Mouse (Mus musculus) G1E (cell line): Measurements from ENCODE around the gene Tpm3. TPM values are rescaled to one million over a fixed set of nuclear protein-coding genes. Genes with fewer than 3 reads are reported as not detected.

Experiments used
- ATAC-seq: 2 replicates; pipeline ENCODE4 v1.8.0; 2016; ENCODE audit warnings: mild to moderate bottlenecking; ENCODE audit not compliant: insufficient number of reproducible peaks, poor library complexity, low FRiP score, severe bottlenecking; ENCODE audit errors: extremely low read depth
- DNase-seq: peaks from one replicate; pipeline ENCODE4 v3.0.0; 2012; ENCODE audit warnings: low spot score
- H3K27me3 ChIP-seq: 2 replicates; pipeline ENCODE4 v1.6.1; 2012; ENCODE audit warnings: mild to moderate bottlenecking, low read length, inconsistent platforms; ENCODE audit not compliant: insufficient read depth
- H3K36me3 ChIP-seq: replicated peaks from 2 replicates; pipeline ENCODE3; 2012; ENCODE audit warnings: mild to moderate bottlenecking, inconsistent platforms
- H3K4me1 ChIP-seq: 2 replicates; pipeline ENCODE4 v1.6.1; 2012; ENCODE audit warnings: low read depth, low read length, inconsistent platforms, mixed read lengths; ENCODE audit not compliant: insufficient read depth
- H3K4me3 ChIP-seq: 2 replicates; pipeline ENCODE4 v1.5.1; 2012; ENCODE audit warnings: low read depth, mild to moderate bottlenecking, inconsistent platforms, low read length, moderate library complexity, mixed read lengths
- H3K9me3 ChIP-seq: replicated peaks from 2 replicates; pipeline ENCODE4 v1.6.1; 2012; ENCODE audit warnings: inconsistent platforms
- CTCF ChIP-seq: IDR thresholded peaks from 2 replicates; pipeline ENCODE4 v1.5.1; 2012; ENCODE audit warnings: low read depth, low read length, inconsistent platforms, mixed read lengths
- GATA1 ChIP-seq: IDR thresholded peaks from 2 replicates; pipeline ENCODE4 v1.6.1; 2012; ENCODE audit warnings: borderline replicate concordance, low read length, inconsistent platforms, mixed read lengths
- GATA2 ChIP-seq: IDR thresholded peaks from 2 replicates; pipeline ENCODE4 v1.6.1; 2012; ENCODE audit warnings: low read depth, low read length, inconsistent platforms, borderline replicate concordance
- POLR2AphosphoS5 ChIP-seq: IDR thresholded peaks from 2 replicates; pipeline ENCODE4 v1.6.1; 2012; ENCODE audit warnings: low read depth, low read length, inconsistent platforms; ENCODE audit not compliant: insufficient replicate concordance
- TAL1 ChIP-seq: conservative IDR thresholded peaks from 2 replicates; pipeline ENCODE4 v1.6.1; 2012; ENCODE audit warnings: low read depth, low read length, inconsistent platforms, mixed read lengths
- polyA plus RNA-seq: library from polyadenylated mRNA; stranded (reverse); fragments of >175 nt; gene quantifications from 2 replicates; pipeline ENCODE4 v1.2.3, GENCODE M21; 2012
- total RNA-seq, 2 experiments: library from RNA; stranded (forward) in 1 of 2; stranded (reverse) in 1 of 2; fragments of 200-1000 nt in 1 of 2; fragments of >200 nt in 1 of 2; fragmentation: Nextera tagmentation in 1 of 2; gene quantifications; 2 replicates each; pipeline ENCODE4 v1.2.3; 2014 to 2017

Tpm3 gene
- total and polyA plus RNA-seq, 3 experiments = 161 to 425 (median 280) TPM

DNA sequence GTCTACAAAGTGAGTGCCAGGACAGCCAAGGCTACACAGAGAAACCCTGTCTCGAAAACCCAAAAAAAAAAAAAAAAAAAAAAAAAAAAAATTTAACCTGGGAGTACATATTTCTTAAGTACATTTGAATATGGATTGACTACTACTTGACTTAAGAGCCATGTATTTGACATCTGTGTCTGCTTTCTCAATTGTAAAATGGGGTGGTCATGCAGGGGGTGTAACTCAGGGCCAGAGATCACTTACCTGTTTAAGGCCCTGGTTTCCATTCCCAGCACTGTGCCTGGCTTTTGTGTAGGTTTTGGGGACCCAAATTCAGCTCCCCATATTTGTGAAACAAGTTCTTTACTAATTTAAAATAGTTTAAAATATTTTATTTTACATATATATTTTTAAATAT lies 65.2 kb downstream of the Tpm3 start:
- H3K4me3 ChIP-seq = no peak overlapping the region
- no peak for TF ChIP-seq POLR2AphosphoS5
- TF ChIP-seq CTCF = no peak
- no peak for TF ChIP-seq GATA2
- no peak for TF ChIP-seq GATA1
- no peak for TF ChIP-seq TAL1
- H3K4me1 ChIP-seq = no peaks in the 10 kb centered on the region
- no peak for DNase-seq
- H3K36me3 ChIP-seq = no peaks in the 10 kb centered on the region
- peaks cover 16% of the 10 kb centered on the region for H3K27me3 ChIP-seq
- no peak for ATAC-seq
- no peaks in the 10 kb centered on the region for H3K9me3 ChIP-seq

- ATAC-seq (no peak), DNase-seq (no peak)
- H3K36me3 ChIP-seq = no peaks in the 10 kb centered on the region
- H3K9me3 ChIP-seq = no peaks in the 10 kb centered on the region
- no peak for TF ChIP-seq CTCF
- TF ChIP-seq POLR2AphosphoS5 = no peak
- TF ChIP-seq GATA1 = no peak
- no peak for TF ChIP-seq GATA2
- TF ChIP-seq TAL1 = no peak
- no peak overlapping the region for H3K4me3 ChIP-seq
- peaks cover 10% of the 10 kb centered on the region; the same call in 1 of the 2 replicates for H3K27me3 ChIP-seq
- no peaks in the 10 kb centered on the region for H3K4me1 ChIP-seq
Observed at GRCm38 (mm10) chr3:90139962-90140361, 67.5 kb downstream of the Tpm3 start.

DNA sequence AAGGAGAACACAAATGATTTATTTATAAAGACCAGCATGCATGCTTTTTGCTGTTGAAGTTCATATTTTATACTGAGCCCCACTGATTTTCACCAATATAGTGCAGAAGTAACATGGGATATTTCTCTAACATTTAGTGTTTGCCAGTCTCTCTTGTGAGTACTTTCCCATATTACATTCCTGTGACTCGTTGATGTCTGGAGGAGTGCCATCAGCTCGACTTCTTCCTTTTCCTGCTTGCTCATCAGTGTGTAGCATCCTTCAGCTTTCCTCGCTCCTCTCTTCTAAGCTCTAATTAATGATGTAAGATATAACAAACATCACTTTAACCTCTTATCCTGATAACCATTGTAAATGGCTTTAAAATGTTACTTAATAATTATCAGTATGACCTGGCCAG lies 73.0 kb downstream of the Tpm3 start:
- H3K9me3 ChIP-seq = no peaks in the 10 kb centered on the region
- DNase-seq = no peak
- ATAC-seq = no peak
- H3K4me3 ChIP-seq = no peak overlapping the region
- TF ChIP-seq CTCF (no peak), GATA1 (no peak), POLR2AphosphoS5 (no peak)
- H3K4me1 ChIP-seq = no peaks in the 10 kb centered on the region
- no peaks in the 10 kb centered on the region for H3K27me3 ChIP-seq
- no peaks in the 10 kb centered on the region for H3K36me3 ChIP-seq

- H3K36me3 ChIP-seq = no peaks in the 10 kb centered on the region
- no peaks in the 10 kb centered on the region for H3K9me3 ChIP-seq
- no peaks in the 10 kb centered on the region for H3K4me1 ChIP-seq
- H3K27me3 ChIP-seq = peaks cover 5% of the 10 kb centered on the region; the same call in 1 of the 2 replicates
- DNase-seq = no peak
- no peak overlapping the region for H3K4me3 ChIP-seq
- TF ChIP-seq GATA1 (no peak), GATA2 (no peak), POLR2AphosphoS5 (no peak), CTCF (no peak), TAL1 (no peak)
- ATAC-seq = no peak
Observed at GRCm38 (mm10) chr3:90146651-90147050, 74.2 kb downstream of the Tpm3 start.

Other genes starting within 250 kb of the Tpm3 start
- not detected in 2 replicates for gene She, start 241.3 kb upstream of the Tpm3 start, total RNA-seq (2014; fragmentation: Nextera tagmentation)
- 0.17 TPM in 1 of 2 replicates, not detected in the other for gene She, start 241.3 kb upstream of the Tpm3 start, total RNA-seq (2017)
- gene She, start 241.3 kb upstream of the Tpm3 start, polyA plus RNA-seq = not detected in 2 replicates
- not detected in 2 replicates for gene Il6ra, start 159.5 kb upstream of the Tpm3 start, total RNA-seq (2014; fragmentation: Nextera tagmentation)
- gene Il6ra, start 159.5 kb upstream of the Tpm3 start, total RNA-seq (2017) = under 0.01 and 0.06 TPM in 2 replicates
- gene Il6ra, start 159.5 kb upstream of the Tpm3 start, polyA plus RNA-seq = not detected in 2 replicates
- not detected in 2 replicates for gene Atp8b2, start 109.1 kb upstream of the Tpm3 start, total RNA-seq (2014; fragmentation: Nextera tagmentation)
- gene Atp8b2, start 109.1 kb upstream of the Tpm3 start, total RNA-seq (2017) = 0.35 and 0.66 TPM in 2 replicates
- gene Atp8b2, start 109.1 kb upstream of the Tpm3 start, polyA plus RNA-seq = 0.02 and 0.04 TPM in 2 replicates
- gene Hax1, start 73.9 kb upstream of the Tpm3 start, total RNA-seq (2014; fragmentation: Nextera tagmentation) = 173 and 191 TPM in 2 replicates
- gene Hax1, start 73.9 kb upstream of the Tpm3 start, total RNA-seq (2017) = 100 and 106 TPM in 2 replicates
- 33.4 and 53.7 TPM in 2 replicates for gene Hax1, start 73.9 kb upstream of the Tpm3 start, polyA plus RNA-seq
- 77.6 and 84.3 TPM in 2 replicates for gene 4933434E20Rik, start 21.0 kb upstream of the Tpm3 start, total RNA-seq (2014; fragmentation: Nextera tagmentation)
- gene 4933434E20Rik, start 21.0 kb upstream of the Tpm3 start, total RNA-seq (2017) = 83.1 and 96.2 TPM in 2 replicates
- 6.8 and 22.4 TPM in 2 replicates for gene 4933434E20Rik, start 21.0 kb upstream of the Tpm3 start, polyA plus RNA-seq
- 353 and 407 TPM in 2 replicates for gene Ubap2l, start 20.0 kb upstream of the Tpm3 start, total RNA-seq (2014; fragmentation: Nextera tagmentation)
- gene Ubap2l, start 20.0 kb upstream of the Tpm3 start, total RNA-seq (2017) = 150 and 193 TPM in 2 replicates
- gene Ubap2l, start 20.0 kb upstream of the Tpm3 start, polyA plus RNA-seq = 145 and 160 TPM in 2 replicates
- 0.15 and 0.29 TPM in 2 replicates for gene Nup210l, start 31.5 kb downstream of the Tpm3 start, total RNA-seq (2014; fragmentation: Nextera tagmentation)
- 0.12 and 0.22 TPM in 2 replicates for gene Nup210l, start 31.5 kb downstream of the Tpm3 start, total RNA-seq (2017)
- gene Nup210l, start 31.5 kb downstream of the Tpm3 start, polyA plus RNA-seq = not detected in 2 replicates
- 2,953 and 3,131 TPM in 2 replicates for gene Rps27, start 141.0 kb downstream of the Tpm3 start, total RNA-seq (2014; fragmentation: Nextera tagmentation)
- gene Rps27, start 141.0 kb downstream of the Tpm3 start, total RNA-seq (2017) = 4,851 and 5,028 TPM in 2 replicates
- 231 and 309 TPM in 2 replicates for gene Rps27, start 141.0 kb downstream of the Tpm3 start, polyA plus RNA-seq
- 1.3 TPM in 1 of 2 replicates, not detected in the other for gene Rab13, start 141.0 kb downstream of the Tpm3 start, total RNA-seq (2014; fragmentation: Nextera tagmentation)
- 5.1 and 6.1 TPM in 2 replicates for gene Rab13, start 141.0 kb downstream of the Tpm3 start, total RNA-seq (2017)
- gene Rab13, start 141.0 kb downstream of the Tpm3 start, polyA plus RNA-seq = 2.4 and 2.7 TPM in 2 replicates
- 23.9 and 38.8 TPM in 2 replicates for gene Jtb, start 158.9 kb downstream of the Tpm3 start, total RNA-seq (2014; fragmentation: Nextera tagmentation)
- 40.9 and 44.5 TPM in 2 replicates for gene Jtb, start 158.9 kb downstream of the Tpm3 start, total RNA-seq (2017)
- 73.6 and 98.7 TPM in 2 replicates for gene Jtb, start 158.9 kb downstream of the Tpm3 start, polyA plus RNA-seq
- gene Creb3l4, start 170.9 kb downstream of the Tpm3 start, total RNA-seq (2014; fragmentation: Nextera tagmentation) = not detected in 2 replicates
- 0.16 TPM in 1 of 2 replicates, not detected in the other for gene Creb3l4, start 170.9 kb downstream of the Tpm3 start, total RNA-seq (2017)
- not detected in 2 replicates for gene Creb3l4, start 170.9 kb downstream of the Tpm3 start, polyA plus RNA-seq
- gene Slc39a1, start 175.5 kb downstream of the Tpm3 start, total RNA-seq (2014; fragmentation: Nextera tagmentation) = 31.8 and 35.8 TPM in 2 replicates
- gene Slc39a1, start 175.5 kb downstream of the Tpm3 start, total RNA-seq (2017) = 38.0 and 42.7 TPM in 2 replicates
- 14.0 and 15.6 TPM in 2 replicates for gene Slc39a1, start 175.5 kb downstream of the Tpm3 start, polyA plus RNA-seq
- gene Crtc2, start 181.5 kb downstream of the Tpm3 start, total RNA-seq (2014; fragmentation: Nextera tagmentation) = 51.8 and 67.0 TPM in 2 replicates
- 6.4 and 9.6 TPM in 2 replicates for gene Crtc2, start 181.5 kb downstream of the Tpm3 start, total RNA-seq (2017)
- gene Crtc2, start 181.5 kb downstream of the Tpm3 start, polyA plus RNA-seq = 58.5 and 68.9 TPM in 2 replicates
- 42.3 and 68.2 TPM in 2 replicates for gene Dennd4b, start 192.5 kb downstream of the Tpm3 start, total RNA-seq (2014; fragmentation: Nextera tagmentation)
- 9.8 and 15.2 TPM in 2 replicates for gene Dennd4b, start 192.5 kb downstream of the Tpm3 start, total RNA-seq (2017)
- 73.7 and 105 TPM in 2 replicates for gene Dennd4b, start 192.5 kb downstream of the Tpm3 start, polyA plus RNA-seq
- gene Gatad2b, start 220.5 kb downstream of the Tpm3 start, total RNA-seq (2014; fragmentation: Nextera tagmentation) = 176 and 211 TPM in 2 replicates
- 15.2 and 19.1 TPM in 2 replicates for gene Gatad2b, start 220.5 kb downstream of the Tpm3 start, total RNA-seq (2017)
- gene Gatad2b, start 220.5 kb downstream of the Tpm3 start, polyA plus RNA-seq = 5.1 and 6.8 TPM in 2 replicates